Mouse (Mus musculus): ENCODE measurements at regions not wholly inside any gene's neighbourhood (a gene's known extent, or its start where the extent isn't known, plus 50 kb on each side); places are given as distances from the start of the nearest gene placed in this dataset.

DNA sequence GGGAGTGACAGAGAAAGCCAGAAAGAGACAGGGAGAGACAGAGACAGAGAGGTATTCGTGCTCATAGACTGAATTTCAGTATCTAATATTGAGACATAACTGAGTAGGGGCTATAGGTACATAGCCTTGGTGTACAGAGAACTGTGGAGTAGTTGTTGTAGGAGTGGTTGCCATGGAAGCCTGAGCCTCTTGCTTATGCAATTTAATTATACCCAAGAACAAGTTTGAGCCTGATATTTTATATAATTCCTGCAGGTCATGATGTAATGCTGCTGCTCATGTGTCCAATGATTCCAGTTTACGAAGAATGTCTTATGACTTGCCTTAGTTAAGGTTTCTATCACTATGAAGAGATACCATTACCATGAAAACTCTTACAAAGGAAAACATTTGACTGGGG is 98.7 kb upstream of the Dock10 start:
- no peak for DNase-seq (ENCODE audit: low read depth, low spot score)
- ChIA-PET POLR2A (no interaction called here), CTCF (no interaction called here)
- no peak for TF ChIP-seq CTCF (IDR thresholded peaks at IDR 0.05)
- peaks cover 14% of the 10 kb centered on the region for H3K27me3 ChIP-seq
- ATAC-seq, result no peak
- in situ Hi-C loops (cut with MboI; ENCODE audit: low pct_unique_long_range_greater_than_20kb), result no loop called here

DNA sequence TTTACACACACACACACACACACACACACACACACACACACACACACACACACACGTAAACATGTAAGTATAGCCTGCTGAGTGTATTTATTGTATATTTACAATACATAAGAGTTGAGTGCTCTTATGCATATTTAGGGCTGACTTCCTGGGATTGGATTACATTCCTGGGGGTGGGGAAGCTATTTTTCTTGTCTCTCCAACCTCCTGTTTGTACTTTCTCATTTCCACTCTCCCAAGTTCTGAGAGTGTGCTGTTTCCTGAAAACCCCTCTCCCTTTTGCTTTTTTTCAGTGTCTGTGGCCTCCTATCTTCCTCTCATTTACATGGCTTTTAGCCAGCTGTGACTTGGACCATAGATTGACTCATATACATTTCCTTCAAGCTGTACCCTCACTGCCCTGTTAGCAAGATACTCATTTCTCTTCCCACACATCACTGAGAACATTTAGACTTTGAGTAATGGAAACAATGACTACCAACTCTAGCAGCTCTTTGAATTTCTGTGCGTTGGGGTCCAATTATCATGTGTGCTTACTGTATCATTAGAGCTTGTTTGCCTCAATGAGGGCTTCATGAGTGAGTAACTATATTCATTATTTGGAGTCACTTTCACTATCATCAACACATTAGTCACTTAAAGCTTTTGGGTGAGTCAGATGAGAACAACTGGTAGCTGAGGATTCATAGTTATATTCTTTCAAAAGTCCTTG is 96.8 kb upstream of the Dock10 start:
- in situ Hi-C loops (cut with MboI; ENCODE audit: low pct_unique_long_range_greater_than_20kb), result no loop called here
- no peak for TF ChIP-seq CTCF (IDR thresholded peaks at IDR 0.05)
- no peak for DNase-seq (ENCODE audit: low read depth, low spot score)
- ChIA-PET CTCF (no interaction called here), POLR2A (interaction anchor here (0.6 to 0.7 kb wide), 2 partner anchors 50 to 85 kb away, joined by 3 to 4 read pairs; no protein-coding TSS in a partner anchor)
- ATAC-seq, result no peak
- peaks cover 15% of the 10 kb centered on the region for H3K27me3 ChIP-seq

DNA sequence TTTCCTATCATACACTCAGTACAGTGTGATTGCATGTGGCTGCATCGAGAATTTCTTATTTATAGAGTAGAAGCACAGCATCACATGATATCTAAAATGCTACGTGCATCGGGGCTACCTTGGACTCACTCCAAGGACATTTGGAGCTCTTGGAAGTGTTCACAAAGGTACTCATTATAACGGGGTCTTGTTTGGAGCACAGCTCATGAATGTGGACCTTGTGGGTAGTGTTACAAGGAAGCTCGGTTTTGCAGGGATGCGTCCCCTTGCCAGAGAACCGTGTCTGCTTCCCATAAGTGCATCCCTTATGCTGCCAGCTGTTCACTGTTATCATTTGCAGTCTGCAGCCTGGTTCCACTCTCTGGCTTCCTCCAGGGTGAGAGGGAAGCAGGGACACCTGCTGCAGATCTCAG is 96.0 kb upstream of the Dock10 start:
- no peak for ATAC-seq
- in situ Hi-C loops (cut with MboI; ENCODE audit: low pct_unique_long_range_greater_than_20kb), result no loop called here
- ChIA-PET CTCF (no interaction called here), POLR2A (interaction anchor here (0.7 kb wide), 1 partner anchor 49 kb away, joined by 4 read pairs; no protein-coding TSS in a partner anchor)
- DNase-seq (ENCODE audit: low read depth, low spot score), result no peak
- TF ChIP-seq CTCF (IDR thresholded peaks at IDR 0.05), result no peak
- H3K27me3 ChIP-seq, result peaks cover 11% of the 10 kb centered on the region

DNA sequence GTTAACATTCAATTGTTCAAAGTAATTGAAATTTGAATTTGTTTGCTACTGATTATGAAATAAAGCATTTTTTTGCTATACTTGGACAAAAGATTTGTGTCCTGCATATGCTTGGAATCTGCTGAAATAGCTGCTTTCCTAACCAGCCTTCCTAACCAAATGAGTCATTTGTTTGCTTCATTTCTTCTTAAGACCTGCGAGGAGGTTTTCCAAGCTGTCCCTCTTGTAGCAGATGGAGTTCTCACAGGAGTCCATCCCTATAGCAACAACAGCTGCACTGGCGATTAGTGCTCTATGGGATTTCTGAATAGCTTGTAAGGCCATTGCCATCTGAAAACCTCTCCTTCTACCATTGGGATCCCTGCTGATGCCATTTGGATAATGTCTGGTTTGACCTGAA is 94.4 kb upstream of the Dock10 start:
- ChIA-PET CTCF (no interaction called here), POLR2A (no interaction called here)
- in situ Hi-C loops (cut with MboI; ENCODE audit: low pct_unique_long_range_greater_than_20kb), result no loop called here
- ATAC-seq (no peak), DNase-seq (ENCODE audit: low read depth, low spot score) (no peak)
- no peak for TF ChIP-seq CTCF (IDR thresholded peaks at IDR 0.05)
- H3K27me3 ChIP-seq, result peaks cover 11% of the 10 kb centered on the region

DNA sequence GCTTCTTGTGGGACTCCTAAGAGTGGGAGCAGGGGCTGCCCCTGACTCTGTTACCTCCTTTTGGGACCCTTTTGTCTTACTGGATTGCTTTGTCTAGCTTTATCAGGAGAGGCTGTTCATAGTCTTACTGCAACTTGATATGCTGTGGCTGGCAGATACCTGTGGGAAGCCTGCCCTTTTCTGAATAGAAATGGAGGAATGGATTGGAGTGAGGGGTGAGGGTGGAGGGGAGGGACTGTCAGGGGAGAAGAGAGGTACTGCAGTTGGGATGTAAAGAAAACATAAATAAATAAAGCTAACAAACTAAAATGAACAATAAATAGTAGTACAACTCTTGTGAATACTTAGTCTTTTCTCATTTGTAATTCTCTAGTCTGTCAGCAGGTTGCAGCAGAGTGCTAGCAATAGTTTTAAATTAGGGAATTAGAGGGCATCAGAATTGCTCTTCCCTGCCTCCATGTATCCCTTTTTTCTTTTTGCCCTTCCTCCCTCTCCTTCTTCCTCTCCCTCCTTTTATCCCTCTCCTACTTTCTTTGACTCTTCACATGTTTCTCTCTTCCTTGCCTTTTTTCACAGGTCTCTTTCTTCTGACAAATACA is 72.0 kb upstream of the Dock10 start:
- in situ Hi-C loops (cut with MboI; ENCODE audit: low pct_unique_long_range_greater_than_20kb), result loop anchor here (25.0 kb wide), 1 partner anchor 1632 kb away; no protein-coding TSS in a partner anchor
- H3K27me3 ChIP-seq, result peaks cover 10% of the 10 kb centered on the region
- CTCF ChIA-PET, result interaction anchor here (1.2 to 1.5 kb wide), 3 partner anchors 9 to 472 kb away, joined by 3 to 9 read pairs (median 4); no protein-coding TSS in a partner anchor
- TF ChIP-seq CTCF (IDR thresholded peaks at IDR 0.05), result peak; percentile 42
- no peak for DNase-seq (ENCODE audit: low read depth, low spot score)
- no peak for ATAC-seq
- POLR2A ChIA-PET, result no interaction called here

DNA sequence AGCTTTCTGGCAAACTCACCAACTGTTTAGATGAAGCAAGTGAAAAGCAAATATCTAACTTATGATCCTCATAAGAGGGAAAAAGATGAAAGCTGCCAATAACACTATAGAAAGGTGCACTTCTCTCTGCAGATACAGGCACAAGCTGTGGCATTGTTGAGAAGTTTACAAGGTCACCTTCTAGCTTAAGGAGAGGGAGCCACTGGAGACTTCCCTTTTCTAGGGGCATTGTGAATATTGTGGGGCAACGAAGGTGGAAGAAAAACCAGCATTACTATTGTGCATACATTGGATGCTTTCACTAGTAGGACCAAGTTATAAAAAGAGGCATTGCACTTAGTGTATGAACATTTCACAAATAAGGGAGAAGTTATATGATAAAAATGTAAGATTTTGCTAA is 68.1 kb upstream of the Dock10 start:
- DNase-seq (ENCODE audit: low read depth, low spot score) (no peak), ATAC-seq (no peak)
- H3K27me3 ChIP-seq, result no peaks in the 10 kb centered on the region
- POLR2A ChIA-PET, result no interaction called here
- CTCF ChIA-PET, result no interaction called here
- in situ Hi-C loops (cut with MboI; ENCODE audit: low pct_unique_long_range_greater_than_20kb), result loop anchor here (5.0 to 25.0 kb wide), 2 partner anchors 471 to 1636 kb away; no protein-coding TSS in a partner anchor
- no peak for TF ChIP-seq CTCF (IDR thresholded peaks at IDR 0.05)

DNA sequence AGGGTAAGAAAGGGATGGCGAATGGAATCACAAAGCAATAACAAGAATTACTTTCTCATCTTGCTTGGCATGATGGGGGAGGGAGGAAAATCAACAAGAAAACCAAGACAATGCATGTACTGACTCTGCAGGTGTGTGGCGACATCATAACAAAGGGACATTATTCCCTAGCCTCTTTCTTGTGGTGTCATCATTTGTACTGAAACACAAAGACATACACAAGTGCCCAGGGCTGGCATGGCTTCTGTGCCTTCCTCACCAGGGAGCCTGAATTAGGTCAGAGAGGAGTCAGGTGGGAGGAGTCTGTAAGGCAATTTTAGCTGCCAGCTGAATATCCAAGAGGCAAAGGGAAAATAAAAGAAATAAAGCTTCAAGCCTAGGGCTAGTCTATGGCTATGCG is 65.6 kb upstream of the Dock10 start:
- H3K27me3 ChIP-seq, result no peaks in the 10 kb centered on the region
- POLR2A ChIA-PET, result no interaction called here
- ATAC-seq (no peak), DNase-seq (ENCODE audit: low read depth, low spot score) (no peak)
- no peak for TF ChIP-seq CTCF (IDR thresholded peaks at IDR 0.05)
- CTCF ChIA-PET, result no interaction called here
- in situ Hi-C loops (cut with MboI; ENCODE audit: low pct_unique_long_range_greater_than_20kb), result no loop called here

DNA sequence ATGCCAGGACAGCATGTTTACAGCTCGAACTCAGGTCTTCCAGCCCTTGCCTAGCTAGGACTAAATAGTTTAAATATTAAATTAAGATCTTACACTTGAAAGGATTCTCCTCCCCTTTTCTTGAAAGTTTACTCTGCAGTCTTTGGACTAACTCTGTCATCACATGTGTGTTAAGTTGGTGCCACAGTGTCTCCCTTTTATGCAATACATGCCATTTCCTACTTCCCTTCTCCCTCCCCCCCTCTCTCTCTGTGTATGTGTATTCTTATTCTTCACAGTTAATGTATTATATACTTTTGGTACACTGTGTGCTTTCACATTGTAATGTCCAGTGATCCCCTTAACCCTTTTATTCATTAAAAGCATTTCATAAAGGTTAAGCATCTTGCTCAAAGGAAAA is 63.9 kb upstream of the Dock10 start:
- ChIA-PET POLR2A (no interaction called here), CTCF (no interaction called here)
- in situ Hi-C loops (cut with MboI; ENCODE audit: low pct_unique_long_range_greater_than_20kb), result no loop called here
- H3K27me3 ChIP-seq, result no peaks in the 10 kb centered on the region
- DNase-seq (ENCODE audit: low read depth, low spot score) (no peak), ATAC-seq (no peak)
- TF ChIP-seq CTCF (IDR thresholded peaks at IDR 0.05), result no peak

DNA sequence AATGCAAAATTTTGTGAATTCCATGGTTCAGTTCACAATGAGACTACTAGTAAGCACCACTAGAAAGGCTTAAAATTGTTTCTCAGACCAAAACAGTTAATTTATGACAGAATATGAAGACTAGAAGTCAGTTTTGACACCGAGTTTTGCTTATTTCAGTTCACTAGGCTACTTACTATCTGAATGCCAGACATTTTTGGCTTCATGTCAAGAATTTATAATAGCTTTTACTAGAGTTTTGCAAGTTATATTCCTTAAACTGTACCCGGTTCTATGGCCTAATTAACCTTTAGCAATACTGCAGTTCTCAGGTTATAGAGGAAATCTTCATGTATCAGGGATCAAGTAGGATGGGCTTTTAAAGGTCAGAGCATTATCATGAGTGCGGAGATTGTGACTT is 54.6 kb upstream of the Dock10 start:
- ChIA-PET CTCF (no interaction called here), POLR2A (no interaction called here)
- in situ Hi-C loops (cut with MboI; ENCODE audit: low pct_unique_long_range_greater_than_20kb), result no loop called here
- DNase-seq (ENCODE audit: low read depth, low spot score) (no peak), ATAC-seq (no peak)
- TF ChIP-seq CTCF (IDR thresholded peaks at IDR 0.05), result no peak
- peaks cover 7% of the 10 kb centered on the region for H3K27me3 ChIP-seq
